Mouse (Mus musculus) adrenal gland, postnatal 25 days (tissue): ENCODE results near the gene Ndufa9. TPM values are rescaled to one million over a fixed set of nuclear protein-coding genes. Genes with fewer than 3 reads are reported as not detected.

Experiments used
- total RNA-seq: library from RNA; stranded (reverse); gene quantifications from 2 replicates; pipeline ENCODE4 v1.2.3, GENCODE M21; 2021

The Ndufa9 gene
- total RNA-seq, 1 experiment from 2014 or later = 198 TPM

Other genes with a start within 250 kb of the Ndufa9 start
- 1.1 and 1.2 TPM in 2 replicates for gene Kcna1, start 202.8 kb downstream of the Ndufa9 start, total RNA-seq
- gene Kcna6, start 108.5 kb downstream of the Ndufa9 start, total RNA-seq = 1.5 and 1.6 TPM in 2 replicates
- not detected in 2 replicates for gene Akap3, start 4.0 kb upstream of the Ndufa9 start, total RNA-seq
- not detected in 2 replicates for gene Dyrk4, start 72.7 kb upstream of the Ndufa9 start, total RNA-seq
- gene Rad51ap1, start 90.5 kb upstream of the Ndufa9 start, total RNA-seq = 3.7 and 5.9 TPM in 2 replicates
- 24.7 and 25.1 TPM in 2 replicates for gene D6Wsu163e, start 90.8 kb upstream of the Ndufa9 start, total RNA-seq
- not detected in 2 replicates for gene Fgf6, start 166.4 kb upstream of the Ndufa9 start, total RNA-seq
- not detected in 2 replicates for gene Fgf23, start 223.8 kb upstream of the Ndufa9 start, total RNA-seq